Mouse (Mus musculus): ENCODE data around the gene Shd. TPM values are rescaled to one million over a fixed set of nuclear protein-coding genes. Genes with fewer than 3 reads are reported as not detected.
"Not testable (repeated sequence)": the region's sequence is repeated elsewhere in the genome, so short reads cannot be mapped to it uniquely, and the experiment has no call there.

Shd gene
- total and polyA plus RNA-seq, 3 experiments, result 0.46 to 0.87 (median 0.47) TPM

DNA sequence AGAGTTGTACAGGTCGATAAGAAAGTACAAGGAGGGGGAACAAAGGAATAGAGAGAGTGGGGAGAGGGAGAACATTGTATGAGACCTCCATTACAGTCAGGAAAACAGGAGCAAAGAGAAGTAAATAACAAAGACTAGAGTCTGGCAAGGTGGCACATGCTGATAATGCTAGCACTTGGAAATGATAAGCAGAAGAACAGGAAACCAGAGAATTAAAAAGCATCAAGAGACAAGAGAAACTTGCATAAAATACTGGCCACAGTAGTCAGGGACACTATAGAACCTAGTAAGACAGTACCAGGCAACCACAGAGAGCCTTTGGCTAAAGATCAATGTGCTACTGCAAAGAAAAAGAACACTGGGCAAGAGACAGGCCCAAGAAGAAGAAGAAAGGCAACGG is 37.6 kb upstream of the Shd start:
- no peak for TF ChIP-seq POLR2AphosphoS2 (IDR thresholded peaks at IDR 0.05; ENCODE audit: low read depth, low read length)
- no peak for TF ChIP-seq NELFE (IDR thresholded peaks at IDR 0.05; ENCODE audit: low read depth, low read length)
- no peak for TF ChIP-seq POLR2A (IDR thresholded peaks at IDR 0.05; ENCODE audit: low read depth, low read length)
- TF ChIP-seq JUN (IDR thresholded peaks at IDR 0.05; ENCODE audit: insufficient read depth, low read depth, low read length), result no peak
- TF ChIP-seq ZC3H11A (IDR thresholded peaks at IDR 0.05; ENCODE audit: low read depth, low read length), result no peak
- TF ChIP-seq GABPA (IDR thresholded peaks at IDR 0.05; ENCODE audit: insufficient replicate concordance, low read depth, low read length), result no peak
- TF ChIP-seq JUND (conservative IDR thresholded peaks at IDR 0.05; ENCODE audit: low read depth, low read length), result no peak
- TF ChIP-seq CHD1 (IDR thresholded peaks at IDR 0.05; ENCODE audit: low read depth, low read length), result no peak
- no peak for TF ChIP-seq HCFC1 (IDR thresholded peaks at IDR 0.05; ENCODE audit: low read depth, low read length)
- TF ChIP-seq ETS1 (conservative IDR thresholded peaks at IDR 0.05; ENCODE audit: low read depth, low read length), result no peak
- TF ChIP-seq ZNF384 (IDR thresholded peaks at IDR 0.05; ENCODE audit: low read depth, low read length), result no peak
- no peak for TF ChIP-seq MAFK (IDR thresholded peaks at IDR 0.05; ENCODE audit: insufficient replicate concordance, low read length)
- TF ChIP-seq MYC (IDR thresholded peaks at IDR 0.05; ENCODE audit: low read depth, low read length), result no peak
- TF ChIP-seq PAX5 (IDR thresholded peaks at IDR 0.05; ENCODE audit: low read length), result no peak
- H3K4me3 ChIP-seq (replicated peaks in 1 of 3; ENCODE audit: low read depth in 2 of 3, low read length in 2 of 3, poor library complexity in 1 of 3), result peak overlapping the region; percentile 35 to 58 (median 41)
- DNase-seq (ENCODE audit: extremely low read depth), result no peak
- H3K9me3 ChIP-seq (replicated peaks; ENCODE audit: low read length), result peaks cover 33% of the 10 kb centered on the region
- H3K27me3 ChIP-seq (replicated peaks), result no peaks in the 10 kb centered on the region
- in situ Hi-C loops (cut with MboI; ENCODE audit: low pct_ligation_motif_present, low pct_unique_long_range_greater_than_20kb, low sequenced_read_pairs), result no loop called here
- no peaks in the 10 kb centered on the region for H3K79me2 ChIP-seq (replicated peaks; ENCODE audit: control insufficient read depth, extremely low read depth, insufficient read depth, poor library complexity, severe bottlenecking)
- peak overlapping the region; percentile 48 for H3K4me2 ChIP-seq (ENCODE audit: insufficient read depth, low read depth, poor library complexity, severe bottlenecking)
- H3K27ac ChIP-seq (ENCODE audit: insufficient read depth, low read depth), result no peak overlapping the region
- H3K9ac ChIP-seq (ENCODE audit: insufficient read depth, low read depth), result peak overlapping the region; percentile 69
- dilution Hi-C loops (cut with MboI; ENCODE audit: extremely low pct_ligation_motif_present, extremely low pct_unique_long_range_greater_than_20kb, low sequenced_read_pairs), result no loop called here
- H3K4me1 ChIP-seq (ENCODE audit: control insufficient read depth in 1 of 2, insufficient read depth in 2 of 2), result no peaks in the 10 kb centered on the region
- H3K36me3 ChIP-seq (replicated peaks in 1 of 2; ENCODE audit: control insufficient read depth in 1 of 2, insufficient read depth in 1 of 2, low read length in 1 of 2), result peaks cover 0 to 3% of the 10 kb centered on the region in 2 experiments

DNA sequence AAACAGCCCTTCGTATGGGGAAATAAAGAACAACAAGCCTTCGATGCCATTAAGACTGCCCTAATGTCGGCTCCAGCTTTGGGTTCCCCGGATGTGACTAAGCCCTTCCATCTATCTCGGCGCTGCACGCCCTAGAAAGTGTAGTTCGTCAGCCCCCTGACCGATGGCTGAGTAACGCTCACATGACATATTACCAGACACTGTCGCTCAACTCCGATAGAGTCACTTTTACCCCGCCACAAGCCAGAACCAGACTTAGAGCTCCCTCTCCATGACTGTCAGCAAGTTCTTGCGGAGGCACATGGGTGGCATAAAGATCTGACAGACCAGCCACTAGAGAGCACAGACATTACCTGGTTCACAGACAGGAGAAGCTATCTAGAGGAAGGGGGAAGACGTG is 37.1 kb upstream of the Shd start:
- Histone ChIP-seq H3K4me2 (ENCODE audit: insufficient read depth, low read depth, poor library complexity, severe bottlenecking) (peak overlapping the region; percentile 48; the same call in 1 of the 2 replicates), H3K27me3 (replicated peaks) (no peaks in the 10 kb centered on the region), H3K27ac (ENCODE audit: insufficient read depth, low read depth) (no peak overlapping the region), H3K4me3 (replicated peaks in 1 of 3; ENCODE audit: low read depth in 2 of 3, low read length in 2 of 3, poor library complexity in 1 of 3) (no peak overlapping the region), H3K9me3 (replicated peaks; ENCODE audit: low read length) (peaks cover 36% of the 10 kb centered on the region), H3K79me2 (replicated peaks; ENCODE audit: control insufficient read depth, extremely low read depth, insufficient read depth, poor library complexity, severe bottlenecking) (no peaks in the 10 kb centered on the region), H3K36me3 (replicated peaks in 1 of 2; ENCODE audit: control insufficient read depth in 1 of 2, insufficient read depth in 1 of 2, low read length in 1 of 2) (peaks cover 3 to 4% of the 10 kb centered on the region in 2 experiments), H3K9ac (ENCODE audit: insufficient read depth, low read depth) (no peak overlapping the region), H3K4me1 (ENCODE audit: control insufficient read depth in 1 of 2, insufficient read depth in 2 of 2) (no peaks in the 10 kb centered on the region)
- no peak for DNase-seq (ENCODE audit: extremely low read depth)
- dilution Hi-C loops (cut with MboI; ENCODE audit: extremely low pct_ligation_motif_present, extremely low pct_unique_long_range_greater_than_20kb, low sequenced_read_pairs), result no loop called here
- in situ Hi-C loops (cut with MboI; ENCODE audit: low pct_ligation_motif_present, low pct_unique_long_range_greater_than_20kb, low sequenced_read_pairs), result no loop called here
- TF ChIP-seq MAX (IDR thresholded peaks at IDR 0.05; ENCODE audit: low read length) (no peak), ETS1 (conservative IDR thresholded peaks at IDR 0.05; ENCODE audit: low read depth, low read length) (no peak), USF2 (conservative IDR thresholded peaks at IDR 0.05; ENCODE audit: low read depth, low read length) (no peak), RAD21 (IDR thresholded peaks at IDR 0.05; ENCODE audit: low read depth, low read length) (no peak), MXI1 (IDR thresholded peaks at IDR 0.05; ENCODE audit: low read depth, low read length) (no peak)

DNA sequence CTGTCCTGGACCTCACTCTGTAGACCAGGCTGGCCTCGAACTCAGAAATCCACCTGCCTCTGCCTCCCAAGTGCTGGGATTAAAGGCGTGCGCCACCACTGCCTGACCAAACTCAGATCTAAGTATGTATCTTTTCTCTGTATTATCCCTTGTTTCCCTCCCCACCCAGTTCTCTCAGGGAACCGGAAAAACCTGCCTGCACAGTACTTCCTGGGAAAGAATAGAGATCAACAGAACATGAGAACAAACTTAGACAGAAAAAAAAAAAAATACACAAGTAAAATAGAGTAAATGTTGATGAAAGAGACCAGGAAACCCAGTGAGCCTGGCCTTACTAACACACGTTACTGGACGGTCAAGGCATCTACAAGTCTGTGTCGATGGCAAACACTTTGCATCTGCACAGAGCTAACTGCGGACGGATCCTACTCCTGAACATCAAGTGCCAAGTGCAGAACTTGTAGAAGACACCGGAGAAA is 25.8 kb upstream of the Shd start:
- peaks cover 17 to 45% of the 10 kb centered on the region in 2 experiments for H3K4me1 ChIP-seq (ENCODE audit: control insufficient read depth in 1 of 2, insufficient read depth in 2 of 2)
- peak overlapping the region; percentile 33 for H3K4me2 ChIP-seq (ENCODE audit: insufficient read depth, low read depth, poor library complexity, severe bottlenecking)
- peak overlapping the region; percentile 43 to 89 (median 68) for H3K4me3 ChIP-seq (replicated peaks in 1 of 3; ENCODE audit: low read depth in 2 of 3, low read length in 2 of 3, poor library complexity in 1 of 3)
- in situ Hi-C loops (cut with MboI; ENCODE audit: low pct_ligation_motif_present, low pct_unique_long_range_greater_than_20kb, low sequenced_read_pairs); dilution Hi-C loops (cut with MboI; ENCODE audit: extremely low pct_ligation_motif_present, extremely low pct_unique_long_range_greater_than_20kb, low sequenced_read_pairs); H3K9me3 ChIP-seq (replicated peaks; ENCODE audit: low read length); DNase-seq (ENCODE audit: extremely low read depth); H3K79me2 ChIP-seq (replicated peaks; ENCODE audit: control insufficient read depth, extremely low read depth, insufficient read depth, poor library complexity, severe bottlenecking); H3K27me3 ChIP-seq (replicated peaks): not testable (repeated sequence)
- H3K27ac ChIP-seq (ENCODE audit: insufficient read depth, low read depth), result peak overlapping the region; percentile 93
- peaks cover 21 to 28% of the 10 kb centered on the region in 2 experiments for H3K36me3 ChIP-seq (replicated peaks in 1 of 2; ENCODE audit: control insufficient read depth in 1 of 2, insufficient read depth in 1 of 2, low read length in 1 of 2)
- peak overlapping the region; percentile 93 for H3K9ac ChIP-seq (ENCODE audit: insufficient read depth, low read depth)
